9 mouse cellular contexts compared by ENCODE assay signal in genomic region chr8:123643330-123644051, GRCm38 (mm10). TPM values are rescaled to one million over a fixed set of nuclear protein-coding genes. Genes with fewer than 3 reads are reported as not detected.
DNase-seq lines count a peak whose midpoint lies in the region; ATAC-seq lines count a peak whose summit lies in the region.
"Had no signal": no experiment of that assay in that cellular context is flagged by ENCODE, and none has a peak within 500 bp of the region (broad histone marks: within the 10 kb centered on the region; RNA-seq: fewer than 3 reads in every experiment).

No protein-coding gene starts in this region.

- no peaks in the 10 kb centered on the region for H3K36me3 ChIP-seq in intestine, embryonic 16.5 days (ENCODE audit: control insufficient read depth, insufficient read depth, low read length)
- no peaks in the 10 kb centered on the region for H3K36me3 ChIP-seq in limb, embryonic 12.5 days
- H3K36me3 ChIP-seq in midbrain, embryonic 14.5 days (ENCODE audit: control insufficient read depth, insufficient read depth, low read length): no peaks in the 10 kb centered on the region

- ATAC-seq in intestine, embryonic 16.5 days: no peak
- ATAC-seq in limb, embryonic 12.5 days (ENCODE audit: insufficient number of reproducible peaks, insufficient read depth, low FRiP score, low TSS enrichment, low read depth): no peak
- no peak for ATAC-seq in midbrain, embryonic 14.5 days (ENCODE audit: low FRiP score, low TSS enrichment)

- intact Hi-C loops in gastrocnemius, postnatal 14 days (cut with DNase I; ENCODE audit: low total_unique reads): no loop called here

- peaks cover 15% of the 10 kb centered on the region for H3K4me1 ChIP-seq in intestine, embryonic 16.5 days (ENCODE audit: control insufficient read depth, insufficient read depth, low read length)
- peaks cover 10% of the 10 kb centered on the region for H3K4me1 ChIP-seq in limb, embryonic 12.5 days (replicated peaks)
- H3K4me1 ChIP-seq in midbrain, embryonic 14.5 days (ENCODE audit: control insufficient read depth, insufficient read depth, low read length): no peaks in the 10 kb centered on the region

- no peaks in the 10 kb centered on the region for H3K9me3 ChIP-seq in intestine, embryonic 16.5 days (ENCODE audit: control insufficient read depth, low read length)
- no peaks in the 10 kb centered on the region for H3K9me3 ChIP-seq in limb, embryonic 12.5 days
- H3K9me3 ChIP-seq in midbrain, embryonic 14.5 days (ENCODE audit: control insufficient read depth, low read length): no peaks in the 10 kb centered on the region

- peak; percentile 66 for DNase-seq in layer of hippocampus, adult 11-12 months (ENCODE audit: low spot score)
- DNase-seq in layer of hippocampus, adult 9-11 months: no peak
- DNase-seq in cerebellum, adult 9-10 months: peak; percentile 62
- peak; percentile 27 for DNase-seq in gastrocnemius, postnatal 14 days
- DNase-seq in midbrain, embryonic 14.5 days: peak; percentile 92
- peak; percentile 60 for DNase-seq in thymus, postnatal 4 days

- WGBS in intestine, embryonic 16.5 days: 20% methylated on average over 25 of the region's 25 CpGs
- WGBS in limb, embryonic 12.5 days: 17% methylated on average over 25 of the region's 25 CpGs
- 14% methylated on average over 25 of the region's 25 CpGs for WGBS in midbrain, embryonic 14.5 days

- 0 out of 2 replicates have a peak, but pooled peaks cover 3% of the 10 kb centered on the region for H3K27me3 ChIP-seq in intestine, embryonic 16.5 days (replicated peaks; ENCODE audit: control insufficient read depth, insufficient read depth, low read length)
- peaks cover 21% of the 10 kb centered on the region; the same call in 1 of the 2 replicates for H3K27me3 ChIP-seq in limb, embryonic 12.5 days
- no peaks in the 10 kb centered on the region for H3K27me3 ChIP-seq in midbrain, embryonic 14.5 days (ENCODE audit: control insufficient read depth, insufficient read depth, low read length)

- peak overlapping the region; percentile 46 for H3K4me2 ChIP-seq in intestine, embryonic 16.5 days (ENCODE audit: low read depth, low read length)
- peak overlapping the region; percentile 55 for H3K4me2 ChIP-seq in limb, embryonic 12.5 days
- H3K4me2 ChIP-seq in midbrain, embryonic 14.5 days (ENCODE audit: low read length): peak overlapping the region; percentile 42

- no peak overlapping the region; the same call in 1 of the 2 replicates for H3K9ac ChIP-seq in intestine, embryonic 16.5 days (ENCODE audit: low read depth, low read length)
- peak overlapping the region; percentile 40 for H3K9ac ChIP-seq in limb, embryonic 12.5 days (replicated peaks)
- no peak overlapping the region for H3K9ac ChIP-seq in midbrain, embryonic 14.5 days (replicated peaks; ENCODE audit: low read length)

- peak overlapping the region; percentile 19; the same call in 1 of the 2 replicates for H3K4me3 ChIP-seq in intestine, embryonic 16.5 days (ENCODE audit: low read length)
- H3K4me3 ChIP-seq in limb, embryonic 12.5 days (replicated peaks): peak overlapping the region; percentile 34
- H3K4me3 ChIP-seq in midbrain, embryonic 14.5 days (replicated peaks; ENCODE audit: low read depth, low read length): 0 out of 2 replicates have a peak overlapping the region, but pooled peaks have one; percentile 11

- H3K27ac ChIP-seq in intestine, embryonic 16.5 days (ENCODE audit: low read length): no peak overlapping the region; the same call in 1 of the 2 replicates
- H3K27ac ChIP-seq in limb, embryonic 12.5 days: no peak overlapping the region
- no peak overlapping the region for H3K27ac ChIP-seq in midbrain, embryonic 14.5 days (replicated peaks; ENCODE audit: low read depth, low read length)
- H3K27ac ChIP-seq: macrophage had no signal

RNA-seq across cellular contexts. Expression of gene Rhou, which starts 10.2 kb away (rescaled TPM):
- total RNA-seq in gastrocnemius, postnatal 14 days (2021): 1 to 10 TPM; 3.9 to 4.9 TPM
- polyA plus RNA-seq in intestine, embryonic 16.5 days (2015; fragmentation: Nextera tagmentation; extraction: Ambion mirVana): 5.3 and 5.5 TPM in 2 replicates
- polyA plus RNA-seq in limb, embryonic 12.5 days (2016; fragmentation: Nextera tagmentation; extraction: Ambion mirVana): 7.3 and 8.9 TPM in 2 replicates
- polyA plus RNA-seq in midbrain, embryonic 14.5 days (2014; fragmentation: Nextera tagmentation; extraction: Ambion mirVana): 10.0 and 12.9 TPM in 2 replicates
